Mouse (Mus musculus) retina, embryonic 14.5 days (tissue): ENCODE results near the gene Cept1.
"Not testable (repeated sequence)": the region's sequence is repeated elsewhere in the genome, so short reads cannot be mapped to it uniquely, and the experiment has no call there.

Source experiments
- DNase-seq: peaks from one replicate; pipeline ENCODE4 v3.0.0-alpha.2; 2015; ENCODE audit warnings: low spot score

Gene Cept1

DNA sequence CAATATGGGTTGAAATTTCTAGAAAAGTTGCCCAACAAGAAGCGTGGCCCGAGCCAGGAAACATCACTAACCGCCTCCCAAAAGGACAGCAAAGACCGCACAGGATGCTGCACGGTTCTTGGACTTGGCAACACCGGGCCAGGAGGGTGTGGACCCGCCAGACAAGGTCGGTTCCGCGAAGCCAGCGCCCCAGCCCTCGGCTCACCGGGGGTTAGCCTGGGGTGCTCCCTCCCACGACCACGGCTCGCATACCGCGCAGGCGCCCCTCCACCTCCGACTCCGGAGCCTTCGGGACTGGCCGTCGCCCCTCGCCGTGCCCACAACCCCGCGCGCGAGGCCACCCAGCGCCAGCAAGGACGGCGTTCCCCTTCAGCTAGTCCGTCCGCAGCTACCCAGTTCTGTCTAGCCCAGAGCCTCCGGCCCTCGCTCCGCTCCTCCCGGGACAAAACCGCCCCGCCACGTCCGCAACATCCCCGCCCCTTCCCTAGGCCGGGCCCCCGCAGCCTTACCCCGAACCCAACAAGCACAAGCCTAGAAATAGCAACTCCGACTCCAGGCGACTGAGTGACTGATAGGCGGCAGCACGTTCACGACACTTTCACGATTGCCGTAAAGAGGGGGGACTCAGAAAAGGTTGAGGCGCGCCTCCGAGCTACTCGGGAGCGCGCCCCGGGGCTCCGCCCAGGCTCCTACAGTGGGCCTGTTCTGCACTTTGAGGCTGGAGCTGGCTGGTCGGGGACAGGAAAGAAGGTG lies at the start of gene Cept1, which contains the start of gene Dram2:
TSS of gene Cept1 (minus strand) at position 632 of the 753 bp plus-strand sequence.
TSS of gene Dram2 (plus strand) at position 628 of the 753 bp plus-strand sequence.
- DNase-seq = peak; percentile 97

DNA sequence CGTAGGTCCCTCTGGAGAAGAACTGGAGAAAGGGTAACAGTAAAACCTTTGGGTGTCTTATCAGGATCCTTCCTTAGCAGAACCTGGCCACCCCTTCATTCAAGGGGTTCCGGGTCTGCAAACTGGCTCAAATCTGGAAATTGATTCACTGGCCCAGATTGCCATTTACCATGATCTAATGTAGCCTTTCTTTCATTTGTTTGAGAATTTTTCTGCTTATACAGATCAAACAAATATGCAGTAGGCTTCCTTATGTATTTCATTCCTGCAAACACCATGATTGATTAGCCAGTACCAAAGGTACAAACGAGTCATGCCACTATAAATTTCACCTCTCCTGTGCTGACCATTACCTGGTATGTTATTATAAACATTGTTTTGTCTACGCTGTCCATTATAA lies 46.0 kb upstream of the Cept1 start:
- not testable (repeated sequence) for DNase-seq

DNA sequence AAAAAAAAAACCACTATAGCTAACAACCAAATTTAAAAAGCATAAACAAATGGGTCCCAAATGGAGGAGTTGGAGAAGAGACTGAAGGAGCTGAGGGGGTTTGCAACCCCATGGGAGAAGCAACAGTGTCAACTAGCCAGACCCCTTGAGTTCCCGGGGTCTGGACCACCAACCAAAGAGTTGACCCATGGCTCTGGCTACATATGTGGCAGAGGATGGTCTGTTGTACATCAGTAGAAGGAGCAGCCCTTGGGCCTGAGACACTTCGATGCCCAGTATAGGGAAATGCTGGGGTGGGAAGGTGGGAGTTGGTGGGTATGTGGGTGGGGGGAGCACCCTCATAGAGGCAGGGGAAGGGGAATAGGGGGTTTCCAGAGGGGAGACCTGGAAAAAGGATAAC lies 31.7 kb upstream of the Cept1 start:
- no peak for DNase-seq

DNA sequence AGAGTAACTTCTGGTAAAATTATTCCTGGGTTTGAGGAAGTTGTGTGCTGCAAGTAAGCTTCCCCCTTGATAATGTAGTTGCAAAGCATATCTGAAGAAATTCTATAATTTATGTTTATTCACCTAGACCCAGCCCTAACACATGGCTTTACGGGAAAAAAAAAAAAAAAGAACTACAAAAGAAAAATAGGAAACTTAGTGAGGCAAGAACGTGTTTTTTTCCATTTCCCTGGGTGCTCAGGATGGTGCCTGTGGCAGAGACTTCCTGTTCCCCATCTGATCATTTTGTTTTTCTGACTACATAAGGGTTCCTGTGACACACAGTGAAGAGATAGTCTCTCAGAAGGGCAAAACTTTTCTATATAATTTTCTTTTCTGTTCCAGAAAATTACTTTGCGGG lies 25.6 kb upstream of the Cept1 start:
- no peak for DNase-seq

DNA sequence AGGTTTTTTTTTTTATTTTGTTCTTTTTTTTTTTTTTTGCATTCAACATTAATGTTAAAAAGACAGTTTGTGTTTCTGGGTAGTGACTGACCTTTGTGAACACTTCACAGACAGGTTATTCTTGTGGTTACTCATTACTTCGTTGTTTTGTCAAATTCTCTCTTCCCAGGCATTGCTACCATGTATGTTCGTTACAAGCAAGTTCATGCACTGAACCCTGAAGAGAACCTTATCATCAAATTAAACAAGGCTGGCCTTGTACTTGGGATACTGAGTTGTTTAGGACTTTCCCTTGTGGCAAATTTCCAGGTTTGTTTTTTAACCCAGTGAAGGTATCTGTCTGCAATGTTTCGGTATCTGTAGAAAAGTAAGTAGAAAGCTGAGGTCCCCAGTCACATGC lies 18.3 kb upstream of the Cept1 start:
- no peak for DNase-seq

DNA sequence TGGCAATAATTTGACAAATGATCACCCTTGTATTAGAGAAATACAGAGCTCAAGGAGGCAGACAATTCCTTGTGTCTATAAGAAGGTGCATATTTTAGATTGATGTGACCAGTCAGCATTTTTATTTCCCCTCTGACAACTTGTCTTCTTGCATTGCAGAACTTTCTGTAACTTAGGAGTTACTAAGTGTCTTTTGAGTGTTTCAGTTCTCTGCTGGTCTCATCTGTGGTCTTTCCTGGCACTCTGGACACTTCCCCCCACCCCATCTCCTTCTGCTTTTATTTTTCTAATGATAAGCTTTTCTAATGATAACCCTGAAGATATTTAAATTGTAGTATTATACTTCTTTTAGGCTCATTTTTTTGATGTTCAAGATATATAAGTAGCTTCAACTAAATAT lies 10.7 kb upstream of the Cept1 start:
- no peak for DNase-seq

DNA sequence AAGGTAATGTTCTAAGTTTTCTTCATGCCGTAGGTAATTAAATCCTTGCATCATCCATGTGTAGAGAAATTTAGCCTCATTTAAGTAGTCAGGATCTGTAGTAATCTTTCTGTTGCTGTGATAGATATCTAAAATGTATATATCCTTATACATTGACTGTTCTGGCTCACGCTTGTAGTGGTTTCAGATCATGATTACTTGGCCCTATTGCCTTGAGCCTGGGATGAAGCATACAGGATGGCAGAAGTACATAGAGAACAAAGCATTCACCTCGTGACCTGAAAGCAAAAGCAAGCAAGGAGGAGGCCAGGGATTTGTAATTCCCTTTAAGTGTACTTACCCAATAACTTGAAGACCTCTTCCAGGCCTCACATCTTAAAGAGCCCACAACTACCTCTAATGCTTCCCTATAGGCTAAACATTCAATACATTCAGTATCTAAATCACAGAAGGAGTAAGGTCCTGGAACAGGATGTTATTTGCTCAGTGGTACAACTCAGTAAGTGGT lies 8.2 kb upstream of the Cept1 start:
- DNase-seq = no peak

DNA sequence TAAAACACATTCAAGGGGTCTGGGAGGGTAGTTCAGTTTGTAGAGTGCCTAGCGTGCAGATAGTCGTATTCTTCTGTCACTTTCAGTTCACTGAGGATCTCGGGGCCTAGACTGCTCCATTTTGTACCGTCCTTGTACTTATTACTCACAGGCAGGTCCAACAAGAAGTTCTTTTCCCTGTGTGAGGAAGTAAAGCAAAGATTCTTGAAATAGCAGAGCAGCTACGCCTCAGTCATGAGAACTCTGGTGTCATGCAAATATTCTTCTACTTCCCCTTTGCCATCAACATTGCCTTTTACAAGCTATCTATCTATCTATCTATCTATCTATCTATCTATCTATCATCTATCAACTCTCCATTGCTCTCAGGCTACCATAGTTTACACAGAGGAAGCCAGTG lies 5.8 kb upstream of the Cept1 start:
- DNase-seq = no peak

DNA sequence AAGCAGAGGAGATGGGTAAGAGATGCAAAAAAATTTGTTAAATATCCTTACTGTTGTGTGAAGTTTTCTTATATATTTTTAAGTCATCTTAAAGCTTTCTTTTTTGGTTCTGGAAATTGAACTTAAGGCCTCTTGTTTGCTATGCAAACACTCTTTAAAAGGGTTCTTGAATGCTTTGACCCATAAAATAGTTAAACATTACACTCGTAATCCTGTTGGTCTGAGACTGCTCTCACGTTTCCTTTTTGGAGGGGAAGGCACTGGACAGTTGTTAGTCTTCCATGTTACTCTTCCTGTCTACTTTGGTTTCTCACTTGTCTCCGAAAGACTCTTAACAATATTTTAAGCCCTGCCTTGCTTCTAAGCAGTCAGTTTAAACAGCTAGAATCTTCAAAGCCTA lies 1.4 kb upstream of the Cept1 start:
- no peak for DNase-seq

DNA sequence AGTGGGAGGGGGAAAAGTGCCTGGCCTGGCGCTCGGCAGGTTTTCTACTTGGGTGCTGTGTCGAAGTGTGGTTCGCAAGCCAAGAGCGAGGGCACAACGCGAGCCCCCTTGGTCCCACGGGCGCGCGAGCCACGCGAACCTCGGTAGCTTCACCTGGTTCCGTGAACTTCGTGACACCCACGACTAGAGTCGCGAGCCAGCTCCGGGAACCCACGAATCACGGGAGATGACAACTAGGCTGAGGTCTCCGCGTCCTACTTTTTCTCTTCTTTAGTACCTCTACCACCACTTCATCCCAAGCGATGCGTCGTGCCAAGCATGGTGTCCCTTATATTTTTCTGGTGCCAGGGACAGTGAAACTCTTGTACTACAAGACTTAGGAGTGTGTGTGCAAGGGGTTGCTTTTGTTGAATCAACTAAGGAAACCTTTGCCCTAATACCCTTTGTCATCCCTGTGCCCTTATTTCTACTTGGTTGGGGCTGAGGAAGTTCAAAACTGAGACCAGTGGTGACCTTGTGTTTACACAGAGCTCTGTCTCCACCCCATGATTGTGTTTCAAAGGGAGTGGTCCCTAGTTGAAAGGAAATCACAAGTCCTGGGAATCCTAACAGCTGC lies 430 bp upstream of the Cept1 start:
- DNase-seq = peak; percentile 53

DNA sequence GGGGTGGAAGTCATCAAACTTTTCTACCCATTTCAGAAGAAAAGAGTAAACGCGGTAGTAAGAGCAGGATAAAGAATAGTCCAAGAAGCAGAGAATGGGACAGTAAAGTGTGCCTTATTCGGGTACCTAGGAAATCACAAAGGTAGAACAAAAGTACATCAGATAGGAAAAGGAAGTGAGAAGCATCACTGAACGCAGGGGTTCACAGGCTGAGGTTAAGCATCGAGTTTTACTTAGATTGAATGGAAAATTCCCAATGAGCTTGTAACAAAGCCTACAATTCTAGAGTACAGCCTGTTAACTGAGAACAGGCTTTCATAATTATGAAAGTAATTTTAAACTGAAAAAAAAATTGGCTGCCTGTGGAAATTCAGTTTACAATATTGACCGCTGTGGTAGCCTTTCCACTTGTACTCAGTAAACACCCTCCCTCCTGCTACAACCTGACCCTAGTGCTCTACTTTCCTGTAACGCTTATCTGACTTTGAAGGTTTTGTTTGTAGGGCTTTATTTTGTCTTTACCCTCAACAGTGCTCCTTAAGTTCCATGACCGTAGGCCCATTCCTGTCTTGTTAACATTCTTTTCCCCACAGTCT lies 2.8 kb downstream of the Cept1 start:
- no peak for DNase-seq

DNA sequence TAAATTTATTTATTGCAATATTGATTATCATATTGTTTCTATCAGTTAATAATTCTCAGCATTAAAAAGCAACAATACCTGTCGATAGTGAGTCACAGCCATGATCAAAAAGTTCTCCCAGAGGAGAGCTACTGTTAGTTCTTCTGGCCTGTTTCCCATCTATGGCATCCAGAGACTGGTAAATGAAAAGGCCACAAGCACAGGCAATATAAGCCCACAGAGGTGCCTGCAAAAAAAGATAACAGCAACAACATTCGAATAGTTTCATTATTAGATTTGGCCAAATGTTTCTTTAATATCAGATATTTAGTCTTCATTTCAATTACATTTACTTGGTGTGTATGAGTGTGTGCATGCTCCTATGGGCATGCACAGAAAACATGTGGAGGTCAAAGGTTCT lies 14.3 kb downstream of the Cept1 start:
- DNase-seq = no peak

DNA sequence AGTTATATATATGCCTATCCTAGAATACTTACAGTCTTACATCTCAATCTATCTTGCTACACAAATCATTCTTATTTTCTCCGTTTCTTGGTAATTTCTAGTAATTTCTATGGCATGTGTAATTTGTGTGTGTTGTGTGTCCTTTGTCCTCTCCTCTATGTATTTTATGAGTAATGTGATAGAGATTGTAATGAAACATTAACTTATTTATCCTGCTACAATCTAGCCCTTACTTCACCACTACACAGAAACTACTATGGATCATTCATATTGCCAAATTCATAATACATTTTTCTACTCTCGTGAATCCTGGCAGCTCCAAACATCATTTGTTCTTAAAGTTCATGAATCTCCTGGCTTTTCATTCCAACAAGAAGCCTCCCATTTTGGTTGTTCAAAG lies 19.6 kb downstream of the Cept1 start:
- no peak for DNase-seq

DNA sequence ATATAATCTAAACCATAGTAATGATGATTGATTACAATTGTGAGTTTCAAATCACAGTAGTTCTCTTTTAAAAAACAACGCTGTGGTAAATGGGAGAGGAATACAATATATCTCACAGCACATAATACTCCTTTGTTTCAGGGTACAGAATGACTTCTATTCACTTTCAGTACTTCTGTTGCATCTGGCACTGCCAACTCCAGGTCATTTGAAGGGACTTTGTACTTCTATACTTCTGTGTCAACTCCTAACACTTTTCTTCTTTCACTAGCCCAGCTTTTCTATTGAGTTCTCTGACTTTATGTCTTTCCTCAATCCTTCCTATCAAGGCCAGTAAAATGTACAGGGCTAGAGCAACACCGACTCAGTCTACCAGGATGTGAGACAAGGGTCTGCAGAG lies 21.2 kb downstream of the Cept1 start:
- DNase-seq = no peak

DNA sequence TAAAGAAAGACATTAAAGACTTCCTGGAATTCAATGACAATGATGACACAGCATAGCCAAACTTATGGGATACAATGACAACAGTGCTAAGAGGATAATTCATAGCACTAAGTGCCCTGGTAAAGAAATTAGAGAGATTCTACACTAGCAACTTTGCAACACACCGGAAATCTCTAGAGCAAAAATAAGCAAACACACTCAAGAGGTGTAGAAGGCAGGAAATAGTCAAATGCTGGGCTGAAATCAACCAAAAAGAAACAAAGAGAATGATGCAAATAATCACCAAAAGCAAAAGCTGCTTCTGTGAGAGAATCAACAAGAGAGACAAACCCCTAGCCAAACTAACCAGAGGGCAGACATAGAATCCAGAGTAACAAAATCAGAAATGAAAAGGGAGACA lies 24.9 kb downstream of the Cept1 start:
- no peak for DNase-seq

DNA sequence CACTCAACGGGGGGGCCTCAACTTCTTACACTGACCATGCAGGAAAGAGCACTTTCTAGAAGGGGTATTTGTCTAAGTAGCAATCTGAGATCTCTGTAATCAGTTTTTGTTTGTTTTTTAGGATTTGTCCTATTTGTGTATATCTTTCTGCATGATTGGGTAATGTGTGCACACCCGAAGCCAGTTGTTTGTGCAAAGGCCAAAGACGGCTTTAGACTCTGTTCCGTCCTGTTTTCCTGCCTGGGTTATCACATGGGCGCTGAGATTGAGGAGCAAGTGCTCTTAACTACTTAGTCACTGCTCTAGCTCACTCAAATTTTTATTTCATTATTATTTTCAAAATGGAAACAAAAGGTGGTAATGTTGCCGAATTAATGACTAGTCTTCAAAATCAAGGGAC lies 32.6 kb downstream of the Cept1 start:
- no peak for DNase-seq

DNA sequence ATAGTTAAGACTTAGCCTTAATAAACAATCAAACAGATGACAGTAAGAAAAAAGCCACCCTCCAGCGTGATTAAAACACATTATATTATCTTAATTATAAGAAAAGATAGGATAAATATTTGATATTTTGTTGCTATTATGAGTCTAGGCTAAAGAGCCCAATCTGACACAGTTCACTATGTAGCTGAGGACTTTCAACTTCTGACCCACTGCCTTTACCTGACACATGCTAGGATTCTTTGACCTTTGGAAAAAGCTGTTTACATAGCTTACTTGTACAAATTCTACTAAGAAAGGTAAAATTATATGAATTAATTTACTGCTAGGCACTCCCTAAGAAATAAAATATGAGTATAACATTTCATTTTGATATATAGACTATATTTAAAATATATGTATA lies 36.9 kb downstream of the Cept1 start:
- DNase-seq = no peak

DNA sequence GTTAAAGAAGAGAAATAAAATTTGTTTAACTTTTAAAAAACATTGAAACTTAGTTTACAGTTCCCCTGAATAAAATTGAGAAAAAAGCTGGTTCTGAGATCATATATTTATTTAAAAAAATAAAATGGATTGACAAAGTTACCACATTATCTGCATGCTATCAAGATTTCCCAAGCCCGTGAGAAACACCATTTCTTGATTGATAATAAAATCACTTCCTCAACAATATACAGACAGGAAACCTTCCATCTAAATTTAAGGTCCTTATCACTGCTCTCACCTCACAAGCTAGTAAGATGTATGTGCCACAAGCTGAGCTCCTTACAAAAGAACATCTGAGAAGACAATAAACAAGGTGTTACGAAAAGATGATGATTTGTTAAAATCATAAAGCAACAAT lies 44.7 kb downstream of the Cept1 start:
- DNase-seq = no peak

DNA sequence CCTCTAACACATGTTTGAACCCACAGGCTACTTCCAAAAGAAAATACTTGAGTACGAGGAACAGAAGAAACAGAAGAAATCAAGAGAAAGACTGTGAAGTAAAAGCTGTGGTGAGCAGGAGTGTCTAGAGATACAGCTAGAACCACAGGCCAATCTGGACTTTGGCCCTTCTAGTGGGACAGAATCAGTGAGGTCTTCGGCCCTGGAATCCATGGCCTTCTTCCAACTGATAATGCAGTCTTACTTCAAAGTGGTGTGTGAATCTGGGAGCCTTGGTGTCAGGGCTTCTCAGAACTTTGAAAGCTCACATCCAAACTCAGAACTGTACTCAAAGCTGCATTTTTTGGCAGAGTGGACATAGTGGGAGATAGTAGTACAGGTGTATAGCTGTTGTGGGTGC lies 47.1 kb downstream of the Cept1 start:
- no peak for DNase-seq

DNA sequence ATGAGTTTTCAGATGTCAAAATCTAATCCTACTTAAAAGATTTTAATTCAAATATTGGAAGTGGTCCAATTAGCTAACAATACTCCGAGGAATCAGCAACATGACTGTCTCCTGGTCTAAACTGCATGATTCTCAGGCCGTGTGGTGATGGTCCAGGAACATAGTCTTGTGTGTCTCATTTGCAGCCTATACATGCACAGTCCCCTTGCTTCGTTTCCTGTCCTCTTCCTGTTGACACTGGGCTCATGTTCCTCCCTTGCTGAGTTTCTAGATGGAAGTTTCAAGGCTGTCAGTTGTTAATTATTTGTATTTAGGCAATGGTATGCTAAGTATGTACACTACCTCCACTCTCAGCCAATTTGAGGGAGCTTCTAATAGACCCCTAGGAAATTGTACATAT lies 50.6 kb downstream of the Cept1 start:
- DNase-seq = no peak

DNA sequence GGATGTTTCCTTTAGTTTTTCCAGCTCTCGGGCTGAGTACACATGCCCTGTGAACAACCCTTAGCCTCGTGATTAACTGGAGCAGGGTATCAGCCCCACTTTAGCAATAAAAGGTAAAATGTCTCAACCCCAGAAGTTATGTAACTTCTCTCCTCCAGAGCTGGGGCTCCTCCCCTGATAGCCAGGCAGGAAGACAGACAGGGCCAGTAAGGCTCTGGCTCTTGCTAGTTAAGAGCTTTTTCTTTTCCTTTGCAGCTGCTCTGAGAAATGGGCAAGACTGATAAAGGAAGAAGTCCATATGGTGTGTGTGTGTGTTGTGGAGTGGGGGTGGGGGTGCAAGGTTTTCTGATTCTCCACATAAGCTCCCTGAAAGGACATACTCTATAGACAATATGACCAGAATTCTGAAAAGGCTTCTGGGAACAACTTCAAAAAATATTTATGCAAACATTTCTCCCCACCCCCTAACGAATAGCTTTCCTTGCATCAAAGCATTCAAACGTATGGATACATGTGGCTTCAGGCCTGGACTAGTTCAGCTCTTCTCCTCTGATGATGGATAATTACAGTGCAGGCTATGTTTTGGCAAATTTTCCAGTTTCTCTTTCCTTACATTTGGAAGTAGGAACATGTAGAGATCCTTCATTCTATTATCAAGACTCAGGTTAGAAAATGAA lies 51.4 kb downstream of the Cept1 start:
- DNase-seq = no peak

DNA sequence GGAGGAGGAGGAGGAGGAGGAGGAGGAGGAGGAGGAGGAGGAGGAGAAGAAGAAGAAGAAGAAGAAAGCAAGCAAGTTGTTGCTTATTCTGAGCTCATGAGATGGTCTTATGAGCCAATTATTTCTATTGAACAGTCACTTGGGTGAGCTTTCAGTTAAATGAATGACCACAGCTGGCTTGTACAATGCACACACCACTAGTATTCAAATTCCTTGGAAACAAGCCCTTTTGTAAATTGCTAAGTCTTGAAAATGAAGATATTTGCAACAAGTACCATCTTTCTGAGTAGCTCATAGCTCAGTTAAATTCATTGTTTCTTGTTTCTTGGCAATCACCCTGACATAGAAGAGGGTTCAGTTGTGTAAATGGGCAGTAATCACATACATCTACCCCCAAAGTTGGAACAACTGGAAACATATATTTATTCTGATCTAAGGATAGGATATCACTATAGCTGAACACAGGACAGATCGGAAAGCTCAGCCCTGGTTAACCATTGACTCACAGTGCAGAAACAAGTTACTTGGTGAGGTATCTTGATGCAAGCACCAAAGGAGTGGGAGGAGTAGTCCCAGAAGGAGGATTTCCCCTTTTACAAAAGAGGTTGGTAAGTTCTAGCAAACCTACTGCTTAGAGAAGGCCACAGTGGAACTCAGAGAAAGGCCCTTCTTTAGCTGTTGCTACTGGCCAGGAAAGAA lies 52.1 kb downstream of the Cept1 start:
- DNase-seq = no peak
